Mouse (Mus musculus): ENCODE results near the gene Lrp10.

DNA sequence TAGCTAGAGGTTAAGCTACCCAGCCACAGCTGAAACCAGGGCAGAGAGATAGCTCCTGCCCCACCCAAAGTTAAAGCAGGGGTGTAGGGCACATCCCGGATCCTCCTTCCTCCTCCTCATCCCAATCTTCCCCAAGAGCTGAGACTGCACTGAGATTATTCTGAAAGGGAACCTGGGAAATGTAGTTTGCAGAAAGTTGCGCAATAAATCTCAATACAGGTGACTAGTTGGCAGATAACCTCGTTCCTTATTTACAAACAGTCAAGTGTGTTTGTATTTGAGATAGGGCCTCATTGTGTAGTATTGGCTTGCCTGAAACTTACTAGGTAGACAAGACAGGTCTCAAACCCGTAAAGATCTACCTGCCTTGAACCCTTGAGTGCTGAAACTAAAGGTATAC is 1.8 kb upstream of the Lrp10 start:
- no peak for TF ChIP-seq POLR2A (IDR thresholded peaks at IDR 0.05; ENCODE audit: low read depth, low read length)
- TF ChIP-seq CTCF (IDR thresholded peaks at IDR 0.05; ENCODE audit: borderline replicate concordance, insufficient read depth, low read length): no peak
